Mouse (Mus musculus): ENCODE results near the gene Mgrn1.

Gene Mgrn1

GRCm38 (mm10) chr16:4885760-4886689 lies at the start of gene Mgrn1:
Mgrn1 (plus strand) TSS chr16:4886249.
- DNase-seq (ENCODE audit: extremely low spot score), result peak; percentile 89

GRCm38 (mm10) chr16:4837631-4838030 lies 48.4 kb upstream of the Mgrn1 start:
- no peak for DNase-seq (ENCODE audit: extremely low spot score)

- no peak for DNase-seq (ENCODE audit: extremely low spot score)
Measured at GRCm38 (mm10) chr16:4839552-4839951, 46.5 kb upstream of the Mgrn1 start.

- no peak for DNase-seq (ENCODE audit: extremely low spot score)
Measured at GRCm38 (mm10) chr16:4840231-4840630, 45.8 kb upstream of the Mgrn1 start.

- no peak for DNase-seq (ENCODE audit: extremely low spot score)
Measured at GRCm38 (mm10) chr16:4847041-4847440, 39.0 kb upstream of the Mgrn1 start.

GRCm38 (mm10) chr16:4848090-4848489 lies 38.0 kb upstream of the Mgrn1 start:
- no peak for DNase-seq (ENCODE audit: extremely low spot score)

GRCm38 (mm10) chr16:4850361-4850760 lies 35.7 kb upstream of the Mgrn1 start:
- DNase-seq (ENCODE audit: extremely low spot score), result no peak

GRCm38 (mm10) chr16:4850938-4851628 lies 35.0 kb upstream of the Mgrn1 start:
- DNase-seq (ENCODE audit: extremely low spot score), result no peak

- no peak for DNase-seq (ENCODE audit: extremely low spot score)
Measured at GRCm38 (mm10) chr16:4855046-4855650, 30.9 kb upstream of the Mgrn1 start.

GRCm38 (mm10) chr16:4861392-4861791 lies 24.7 kb upstream of the Mgrn1 start:
- DNase-seq (ENCODE audit: extremely low spot score), result no peak

GRCm38 (mm10) chr16:4862863-4863483 lies 23.1 kb upstream of the Mgrn1 start:
- DNase-seq (ENCODE audit: extremely low spot score), result peak; percentile 44

- DNase-seq (ENCODE audit: extremely low spot score), result no peak
Measured at GRCm38 (mm10) chr16:4863742-4864141, 22.3 kb upstream of the Mgrn1 start.

- no peak for DNase-seq (ENCODE audit: extremely low spot score)
Measured at GRCm38 (mm10) chr16:4866101-4866695, 19.9 kb upstream of the Mgrn1 start.

GRCm38 (mm10) chr16:4870490-4870889 lies 15.6 kb upstream of the Mgrn1 start:
- no peak for DNase-seq (ENCODE audit: extremely low spot score)

- no peak for DNase-seq (ENCODE audit: extremely low spot score)
Measured at GRCm38 (mm10) chr16:4871926-4872325, 14.1 kb upstream of the Mgrn1 start.

- no peak for DNase-seq (ENCODE audit: extremely low spot score)
Measured at GRCm38 (mm10) chr16:4875198-4876032, 10.6 kb upstream of the Mgrn1 start.

- DNase-seq (ENCODE audit: extremely low spot score), result no peak
Measured at GRCm38 (mm10) chr16:4876033-4876680, 9.9 kb upstream of the Mgrn1 start.

GRCm38 (mm10) chr16:4877195-4877594 lies 8.9 kb upstream of the Mgrn1 start:
- DNase-seq (ENCODE audit: extremely low spot score), result no peak

- no peak for DNase-seq (ENCODE audit: extremely low spot score)
Measured at GRCm38 (mm10) chr16:4877701-4878100, 8.3 kb upstream of the Mgrn1 start.

- DNase-seq (ENCODE audit: extremely low spot score), result peak; percentile 23
Measured at GRCm38 (mm10) chr16:4878192-4878885, 7.7 kb upstream of the Mgrn1 start.

All from embryo, embryonic 9.5 days (tissue).